Mouse (Mus musculus) CD4-positive helper T cell, adult 2 months (primary cell): ENCODE results near the gene Slc22a6.

ENCODE experiments used
- DNase-seq: peaks from one replicate; pipeline ENCODE4 v3.0.0-alpha.2; 2012; ENCODE audit warnings: low read depth, missing footprints, low spot score

The Slc22a6 gene

GRCm38 (mm10) chr19:8617904-8618303, at the start of gene Slc22a6:
Gene Slc22a6 (plus strand): TSS chr19:8618039.
- DNase-seq, result no peak

GRCm38 (mm10) chr19:8569453-8569863, 48.4 kb upstream of the Slc22a6 start:
- no peak for DNase-seq

GRCm38 (mm10) chr19:8570341-8571040, 47.3 kb upstream of the Slc22a6 start:
- DNase-seq, result no peak

- no peak for DNase-seq
Measured at GRCm38 (mm10) chr19:8571746-8572145, 46.1 kb upstream of the Slc22a6 start.

- DNase-seq, result no peak
Measured at GRCm38 (mm10) chr19:8572485-8572884, 45.4 kb upstream of the Slc22a6 start.

- DNase-seq, result no peak
Measured at GRCm38 (mm10) chr19:8577432-8577831, 40.4 kb upstream of the Slc22a6 start.

GRCm38 (mm10) chr19:8578293-8578969, 39.4 kb upstream of the Slc22a6 start:
- peak; percentile 50 for DNase-seq

- no peak for DNase-seq
Measured at GRCm38 (mm10) chr19:8578970-8579342, 38.9 kb upstream of the Slc22a6 start.

GRCm38 (mm10) chr19:8585298-8585697, 32.5 kb upstream of the Slc22a6 start:
- no peak for DNase-seq

- no peak for DNase-seq
Measured at GRCm38 (mm10) chr19:8585899-8586298, 31.9 kb upstream of the Slc22a6 start.

- no peak for DNase-seq
Measured at GRCm38 (mm10) chr19:8586350-8586749, 31.5 kb upstream of the Slc22a6 start.

- no peak for DNase-seq
Measured at GRCm38 (mm10) chr19:8587315-8587714, 30.5 kb upstream of the Slc22a6 start.

GRCm38 (mm10) chr19:8590954-8591353, 26.9 kb upstream of the Slc22a6 start, which contains the start of gene Slc22a8:
Gene Slc22a8 (plus strand): TSS chr19:8591254.
- no peak for DNase-seq

- peak; percentile 61 for DNase-seq
Measured at GRCm38 (mm10) chr19:8592155-8592554, 25.7 kb upstream of the Slc22a6 start.

GRCm38 (mm10) chr19:8592873-8593408, 24.9 kb upstream of the Slc22a6 start:
- DNase-seq, result no peak

GRCm38 (mm10) chr19:8593833-8594232, 24.0 kb upstream of the Slc22a6 start:
- no peak for DNase-seq

- no peak for DNase-seq
Measured at GRCm38 (mm10) chr19:8594518-8594917, 23.3 kb upstream of the Slc22a6 start.

- no peak for DNase-seq
Measured at GRCm38 (mm10) chr19:8597269-8597668, 20.6 kb upstream of the Slc22a6 start.

- no peak for DNase-seq
Measured at GRCm38 (mm10) chr19:8599229-8599628, 18.6 kb upstream of the Slc22a6 start.

- DNase-seq, result no peak
Measured at GRCm38 (mm10) chr19:8601922-8602321, 15.9 kb upstream of the Slc22a6 start.

GRCm38 (mm10) chr19:8602914-8603313, 14.9 kb upstream of the Slc22a6 start:
- DNase-seq, result no peak

- DNase-seq, result no peak
Measured at GRCm38 (mm10) chr19:8604536-8605240, 13.2 kb upstream of the Slc22a6 start.
